Mouse (Mus musculus) CD4-positive helper T cell, adult 2 months (primary cell): ENCODE results near the gene Hnrnph1.

Experiments
- DNase-seq: peaks from one replicate; pipeline ENCODE4 v3.0.0-alpha.2; 2012; ENCODE audit warnings: low read depth, missing footprints, low spot score

Gene Hnrnph1

GRCm38 (mm10) chr11:50403367-50404014 is 26.7 kb downstream of the Hnrnph1 start:
- DNase-seq: no peak

GRCm38 (mm10) chr11:50407235-50407634 is 30.4 kb downstream of the Hnrnph1 start:
- DNase-seq: no peak

GRCm38 (mm10) chr11:50415563-50416241 is 38.9 kb downstream of the Hnrnph1 start:
- DNase-seq: no peak

GRCm38 (mm10) chr11:50417856-50418255 is 41.1 kb downstream of the Hnrnph1 start:
- no peak for DNase-seq

- no peak for DNase-seq
These were observed 44.7 kb downstream of the Hnrnph1 start for GRCm38 (mm10) chr11:50421461-50421860.

GRCm38 (mm10) chr11:50421934-50422780 is 45.4 kb downstream of the Hnrnph1 start:
- DNase-seq: peak; percentile 74

- DNase-seq: no peak
These were observed 49.3 kb downstream of the Hnrnph1 start for GRCm38 (mm10) chr11:50426056-50426455.

- peak; percentile 87 for DNase-seq
These were observed 53.7 kb downstream of the Hnrnph1 start, which contains the start of gene Rufy1 for GRCm38 (mm10) chr11:50430277-50431133. TSS of gene Rufy1 (minus strand) at chr11:50431125.

- peak; percentile 53 for DNase-seq
These were observed 54.6 kb downstream of the Hnrnph1 start for GRCm38 (mm10) chr11:50431134-50432068.

- no peak for DNase-seq
These were observed 55.3 kb downstream of the Hnrnph1 start for GRCm38 (mm10) chr11:50432069-50432440.

- DNase-seq: peak; percentile 46
These were observed 56.1 kb downstream of the Hnrnph1 start for GRCm38 (mm10) chr11:50432896-50433295.
